Mouse (Mus musculus) testis, adult 2 months (tissue): ENCODE data around the gene Dnajc11.

Experiments
- CTCF ChIP-seq: fragments of 200-500 bp; IDR thresholded peaks from 2 replicates; pipeline ENCODE4 v1.5.1; 2012; ENCODE audit warnings: low read depth, mild to moderate bottlenecking, inconsistent platforms, low read length, moderate library complexity; ENCODE audit not compliant: control insufficient read depth, insufficient read depth, insufficient replicate concordance
- POLR2A ChIP-seq: fragments of 200-500 bp; IDR thresholded peaks from 2 replicates; pipeline ENCODE4 v1.6.1; 2012; ENCODE audit warnings: low read depth, mild to moderate bottlenecking, inconsistent platforms, low read length, moderate library complexity; ENCODE audit not compliant: control insufficient read depth

GRCm38 (mm10) chr4:151977748-151978147, 44.3 kb downstream of the Dnajc11 start:
- TF ChIP-seq POLR2A (no peak), CTCF (peak; percentile 67; the same call in 1 of the 2 replicates)
